Mouse (Mus musculus): ENCODE measurements at regions not wholly inside any gene's neighbourhood (a gene's known extent, or its start where the extent isn't known, plus 50 kb on each side); places are given as distances from the start of the nearest gene placed in this dataset.

DNA sequence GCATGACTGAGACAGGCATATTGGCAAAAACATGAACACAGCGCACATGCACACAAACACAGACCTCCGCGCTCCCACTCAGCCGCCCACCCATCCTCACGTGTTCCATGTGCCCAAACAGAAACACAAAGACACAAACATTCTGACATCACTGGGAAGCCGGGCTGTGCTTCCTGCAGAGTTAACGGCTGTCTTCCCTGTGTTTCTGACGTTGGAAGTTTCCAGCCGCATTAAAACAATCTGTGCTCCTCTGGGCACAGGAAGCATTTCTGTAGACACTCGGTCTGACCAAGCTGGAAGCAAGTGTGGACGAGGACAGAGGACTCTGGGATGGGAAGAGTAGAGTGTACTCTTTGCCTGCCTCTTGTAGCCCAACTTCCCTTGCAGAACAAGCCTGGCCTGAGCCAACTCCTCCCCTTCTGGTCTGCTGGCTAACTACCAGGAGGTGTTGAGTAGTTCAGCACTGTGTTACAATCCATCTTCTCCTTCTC is 296.2 kb upstream of the Zfp703 start:
- DNase-seq (ENCODE audit: low read depth, low spot score), result no peak

DNA sequence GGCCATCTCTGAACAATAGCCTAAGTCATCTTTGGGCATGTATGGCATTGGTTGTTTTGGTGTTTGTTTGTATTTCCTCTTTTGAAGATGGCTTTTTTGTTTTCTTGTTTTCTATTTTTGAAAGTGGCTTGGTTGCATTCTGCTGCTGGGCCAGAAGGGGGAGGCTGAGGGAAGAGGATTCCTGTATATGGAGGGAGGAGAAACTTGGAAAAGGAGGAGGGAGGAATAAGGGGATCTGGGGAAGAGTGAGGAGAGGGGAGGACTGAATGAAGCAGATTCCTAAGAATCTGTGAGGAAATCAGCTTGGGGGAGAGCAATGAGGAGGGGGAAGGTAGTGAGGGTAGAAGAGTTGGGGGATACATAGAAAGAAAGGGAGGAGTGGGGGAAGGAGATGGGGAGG is 290.0 kb upstream of the Zfp703 start:
- peak; percentile 27 for DNase-seq (ENCODE audit: low read depth, low spot score)

DNA sequence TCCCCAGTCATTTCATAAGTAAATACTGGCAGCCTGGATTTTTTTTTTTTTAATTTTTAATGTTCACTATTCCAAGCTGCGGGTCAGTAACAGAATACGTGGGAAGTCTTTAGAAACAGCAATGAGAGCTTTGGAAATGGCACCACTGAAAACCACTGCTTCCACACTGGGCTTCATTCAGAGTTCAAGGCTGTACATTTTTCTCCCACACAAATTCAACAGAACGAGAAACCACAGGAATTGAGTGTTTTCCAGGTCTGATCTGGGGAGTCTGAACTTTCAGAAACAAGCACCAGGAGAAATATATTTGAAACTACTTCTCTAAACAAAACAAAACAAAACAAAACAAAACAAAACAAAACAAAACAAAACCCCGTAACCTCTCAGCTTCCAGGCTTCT is 289.1 kb upstream of the Zfp703 start:
- no peak for DNase-seq (ENCODE audit: low read depth, low spot score)

DNA sequence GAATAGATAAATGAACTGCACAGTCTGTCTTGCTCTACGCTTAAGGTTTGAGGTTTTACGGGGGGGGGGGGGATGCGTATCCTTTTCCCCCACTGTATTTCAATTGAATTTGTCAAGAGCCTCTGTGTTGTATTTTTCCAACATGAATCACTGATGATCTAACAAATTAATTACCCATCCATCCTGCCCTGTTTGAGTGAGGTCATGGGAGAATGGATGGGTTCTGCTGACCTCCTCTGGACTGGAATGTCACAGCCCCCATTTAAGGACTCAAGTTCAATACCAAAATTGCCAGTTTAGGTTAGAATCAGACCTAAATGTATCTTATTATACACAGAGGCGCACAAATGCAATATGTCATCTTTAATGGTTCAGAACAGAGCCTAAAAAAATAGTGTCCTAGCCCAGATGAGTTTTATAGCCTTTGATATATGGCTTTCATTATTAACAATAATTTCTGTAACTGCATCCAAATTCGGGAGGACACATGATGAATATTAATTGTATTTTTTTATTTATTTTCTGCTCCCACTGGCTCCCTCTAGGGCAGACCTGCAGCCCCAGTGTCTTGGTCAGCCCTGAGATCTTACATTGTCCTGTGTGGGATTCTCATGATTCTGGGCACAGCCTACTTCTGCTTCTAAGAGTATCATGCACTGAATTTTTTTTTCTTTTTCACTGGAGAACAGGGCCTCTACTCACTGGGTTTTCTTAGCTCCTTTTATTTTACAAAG is 288.2 kb upstream of the Zfp703 start:
- no peak for DNase-seq (ENCODE audit: low read depth, low spot score)

DNA sequence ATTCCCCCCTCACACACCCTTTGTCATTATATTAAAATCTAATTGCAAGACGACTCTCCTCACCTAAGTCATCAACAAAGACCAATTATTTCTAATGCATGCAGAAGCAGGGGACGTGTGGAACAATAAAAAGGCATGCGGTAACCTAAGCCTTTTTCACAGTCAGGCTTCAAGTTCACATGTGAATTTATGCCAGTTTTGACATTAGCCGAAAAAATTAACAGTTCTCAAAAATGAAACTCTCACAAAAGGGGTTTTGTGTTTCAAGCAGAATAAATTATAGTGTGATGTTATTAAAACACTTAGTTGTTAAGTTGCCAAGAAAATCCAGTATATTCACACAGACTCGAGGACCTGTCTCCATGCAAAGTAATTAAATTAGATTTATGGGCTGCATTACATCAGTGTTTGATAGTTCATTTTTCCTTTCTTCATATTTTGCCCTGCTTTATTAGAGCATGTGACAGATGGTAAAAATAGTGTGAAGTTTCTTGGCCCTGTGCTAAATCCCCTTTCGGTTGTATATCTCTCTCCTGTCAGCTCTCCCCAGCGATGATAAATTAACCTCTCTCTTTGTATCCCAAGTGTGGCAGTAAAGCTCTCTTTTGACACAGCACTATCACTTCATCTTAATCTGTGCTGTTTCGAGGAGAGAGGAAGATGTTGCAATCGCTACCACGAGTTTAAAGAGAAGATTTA is 287.5 kb upstream of the Zfp703 start:
- DNase-seq (ENCODE audit: low read depth, low spot score), result no peak

DNA sequence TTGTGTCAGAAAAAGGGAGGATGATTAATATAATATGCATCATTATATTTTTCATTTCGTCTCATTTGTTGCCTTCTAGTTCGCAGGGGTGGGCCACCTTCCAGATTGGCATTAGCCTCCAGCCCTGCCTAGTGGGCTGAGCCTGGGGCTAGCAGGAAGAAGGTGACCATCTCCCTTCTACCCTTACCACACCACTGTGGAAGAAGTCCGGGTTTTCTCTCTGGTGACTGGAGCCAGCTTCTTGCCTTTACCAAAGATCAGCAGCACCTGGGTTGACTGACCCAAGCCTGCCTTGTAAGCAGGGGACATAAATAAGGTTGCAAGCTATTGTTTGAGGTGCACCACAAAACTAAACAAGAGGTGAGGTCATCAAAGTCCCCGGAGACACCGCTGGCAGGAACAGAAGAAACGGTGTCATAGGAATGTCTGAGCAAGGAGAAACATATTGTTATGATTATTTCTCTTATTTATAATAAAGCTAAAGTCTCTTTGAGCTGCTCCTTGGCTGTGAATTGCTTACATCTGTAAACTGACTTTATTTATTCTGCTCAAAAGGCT is 286.9 kb upstream of the Zfp703 start:
- DNase-seq (ENCODE audit: low read depth, low spot score), result no peak

DNA sequence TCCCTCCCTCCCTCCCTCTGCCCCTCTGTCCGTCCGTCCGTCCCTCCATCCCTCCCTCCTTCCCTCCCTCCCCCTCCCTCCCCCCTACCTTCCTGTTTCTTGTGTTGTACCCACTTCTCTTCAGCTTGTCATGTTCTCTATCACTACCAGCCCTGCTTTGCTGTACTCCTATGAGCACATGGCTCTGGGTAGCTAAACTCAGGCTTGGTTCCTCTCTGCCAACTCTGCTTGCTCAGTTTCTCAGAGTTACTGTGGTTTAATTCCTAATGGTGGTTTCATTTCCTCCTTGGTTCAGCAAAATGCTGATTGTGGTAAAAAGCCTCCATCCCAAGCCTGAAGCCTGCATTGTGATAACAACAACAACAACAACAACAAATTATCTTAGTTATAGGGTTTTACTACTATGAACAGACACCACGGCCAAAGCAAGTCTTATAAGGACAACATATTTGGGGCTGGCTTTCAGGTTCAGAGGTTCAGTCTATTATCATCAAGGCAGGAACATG is 279.5 kb upstream of the Zfp703 start:
- DNase-seq (ENCODE audit: low read depth, low spot score), result no peak

DNA sequence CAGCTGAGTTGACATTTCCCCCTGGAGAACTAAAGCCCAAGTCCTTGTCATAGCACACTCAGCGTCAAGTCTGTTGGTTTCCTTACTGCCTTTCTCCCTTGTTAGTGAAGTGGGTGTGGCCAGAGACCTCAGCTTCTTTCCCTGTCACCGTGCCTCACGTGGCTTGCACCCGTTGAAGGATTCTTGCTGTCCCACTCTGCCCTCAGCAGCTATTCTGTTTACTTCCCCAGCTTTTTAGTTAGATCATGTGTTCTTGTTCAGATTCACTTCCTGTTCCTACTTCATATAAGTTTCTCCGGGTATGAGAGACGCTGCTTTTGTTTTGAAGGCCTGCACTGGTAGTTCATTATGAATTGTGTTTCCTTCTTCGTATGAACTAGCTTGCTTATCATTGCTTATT is 278.5 kb upstream of the Zfp703 start:
- DNase-seq (ENCODE audit: low read depth, low spot score), result no peak

DNA sequence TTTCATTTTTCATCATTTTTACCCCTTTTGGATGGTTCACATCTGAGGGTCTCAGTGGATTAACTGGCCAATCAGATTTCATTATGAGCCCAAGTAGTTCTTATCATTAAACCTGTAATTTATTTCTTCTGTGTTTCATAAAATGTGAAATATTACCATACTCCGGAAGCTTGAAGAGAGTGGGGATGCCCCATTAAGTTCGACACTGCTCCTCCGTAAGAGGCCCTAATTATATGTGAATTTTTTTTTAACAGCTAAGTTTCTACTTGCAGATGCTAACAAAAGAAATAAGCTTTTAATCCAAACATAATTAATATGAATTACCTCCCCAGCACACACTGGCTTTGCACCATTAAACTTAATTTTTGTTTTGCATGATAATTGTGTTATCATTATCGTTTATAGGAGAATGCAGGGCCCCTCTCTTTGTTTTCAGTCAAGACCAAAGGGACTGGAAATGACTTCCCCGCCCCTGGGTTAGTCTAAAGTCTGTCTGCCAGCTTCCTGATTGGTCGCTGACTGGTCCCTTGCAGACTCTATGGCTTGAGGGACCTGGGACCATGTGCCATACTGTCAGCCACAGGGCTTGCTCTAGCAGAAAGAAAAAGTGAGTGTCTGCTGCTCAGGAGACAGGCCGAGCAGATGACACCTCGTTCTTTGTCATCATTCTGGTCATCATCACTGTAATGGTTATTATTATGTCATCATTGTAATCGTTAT is 270.9 kb upstream of the Zfp703 start:
- DNase-seq (ENCODE audit: low read depth, low spot score), result no peak

DNA sequence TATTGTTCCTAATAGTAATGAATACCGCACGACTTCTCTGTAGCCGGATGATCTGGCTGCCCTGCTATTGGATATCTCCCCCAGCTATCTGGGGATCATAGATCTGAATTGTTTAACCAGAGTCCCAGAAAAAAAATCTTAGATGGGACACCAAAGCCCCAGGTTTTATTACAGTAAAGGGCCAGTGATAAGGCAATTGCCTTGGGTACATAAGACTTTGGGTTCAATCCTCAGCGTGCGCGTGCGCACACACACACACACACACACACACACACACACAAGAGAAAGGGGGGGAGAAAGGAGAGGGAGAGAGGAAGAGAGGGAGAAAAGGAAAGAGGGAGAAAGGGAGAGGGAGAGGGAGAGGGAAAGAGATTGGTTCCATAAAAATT is 270.4 kb upstream of the Zfp703 start:
- no peak for DNase-seq (ENCODE audit: low read depth, low spot score)

DNA sequence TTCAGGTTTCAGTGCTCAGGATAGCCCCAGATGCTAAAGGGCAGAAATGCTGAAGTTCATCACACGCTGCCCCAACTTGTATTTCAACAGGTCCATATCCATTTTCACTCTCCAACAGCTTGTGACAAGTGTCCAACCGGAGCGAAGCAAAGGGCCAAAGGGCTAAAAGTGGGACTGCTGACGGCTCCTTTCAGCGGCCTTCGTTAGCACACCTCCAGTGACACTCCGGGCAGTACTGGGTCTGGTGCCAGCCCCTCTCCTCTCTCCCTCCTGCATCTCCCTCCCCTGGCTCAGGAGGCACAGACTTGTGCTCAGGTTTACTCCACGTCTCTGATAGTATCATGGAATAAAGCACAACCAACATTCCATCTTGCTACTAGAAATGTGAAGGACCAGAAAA is 263.3 kb upstream of the Zfp703 start:
- DNase-seq (ENCODE audit: low read depth, low spot score), result no peak

DNA sequence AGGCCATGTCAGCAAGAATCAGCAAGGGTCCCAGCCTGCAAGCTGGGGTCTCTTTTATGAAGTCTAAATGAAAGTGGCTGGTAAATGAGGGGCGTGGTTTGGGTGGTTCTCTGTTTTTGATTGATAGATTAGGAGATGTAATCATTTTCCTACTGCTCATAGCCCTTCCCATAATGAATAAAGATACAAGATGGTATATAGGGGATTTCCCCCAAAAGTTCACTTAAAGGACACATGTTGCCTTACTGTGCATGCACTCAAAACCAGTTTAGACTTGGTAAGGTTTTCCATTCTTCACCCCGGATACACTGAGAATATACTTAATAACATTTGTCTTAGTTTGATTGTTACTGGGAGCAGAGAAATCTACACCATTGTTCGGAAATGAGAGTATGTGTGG is 262.4 kb upstream of the Zfp703 start:
- no peak for DNase-seq (ENCODE audit: low read depth, low spot score)

DNA sequence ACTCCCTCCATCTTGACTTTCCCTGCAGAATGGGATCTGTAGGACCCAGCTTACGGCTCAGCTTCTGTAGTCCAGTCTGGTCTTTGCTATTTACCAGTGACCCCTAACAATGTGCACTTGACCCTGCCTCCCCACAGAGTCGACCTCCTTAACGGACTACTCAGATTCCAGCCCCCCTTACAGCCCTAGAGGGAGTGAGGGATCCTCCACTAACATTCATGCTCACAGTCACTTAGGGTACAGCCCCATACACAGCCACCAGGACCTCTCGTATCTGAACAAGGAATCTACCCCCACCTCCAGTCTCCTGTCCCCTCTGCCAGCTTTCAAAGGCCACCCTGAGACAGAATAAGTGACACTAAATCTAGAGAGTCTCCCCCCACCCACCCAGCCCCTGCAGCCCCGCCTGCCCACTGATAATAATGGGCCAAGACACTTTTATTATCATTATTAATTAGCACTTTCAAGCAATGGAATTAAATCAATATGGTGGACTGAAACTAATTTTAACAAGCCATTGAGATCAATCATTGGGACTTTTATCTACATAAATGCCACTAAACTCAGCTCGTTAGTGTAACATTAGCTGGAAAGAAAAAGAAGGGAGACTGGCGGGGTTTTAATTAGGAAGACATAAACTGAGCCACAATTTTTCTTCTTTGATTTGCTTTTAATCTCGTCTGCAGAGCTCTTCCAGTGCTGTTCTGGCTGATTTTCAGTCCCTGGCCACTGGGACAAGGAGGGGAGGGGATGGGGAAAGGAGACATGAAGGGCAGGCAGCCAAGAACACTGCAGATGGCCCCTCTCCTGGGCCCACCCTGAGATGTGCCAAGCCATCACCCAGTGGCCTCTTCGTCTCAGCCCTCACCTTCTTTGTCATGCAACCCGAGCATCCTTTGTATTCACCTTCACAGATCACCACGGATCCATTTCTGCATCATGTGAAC is 258.4 kb upstream of the Zfp703 start:
- no peak for DNase-seq (ENCODE audit: low read depth, low spot score)

DNA sequence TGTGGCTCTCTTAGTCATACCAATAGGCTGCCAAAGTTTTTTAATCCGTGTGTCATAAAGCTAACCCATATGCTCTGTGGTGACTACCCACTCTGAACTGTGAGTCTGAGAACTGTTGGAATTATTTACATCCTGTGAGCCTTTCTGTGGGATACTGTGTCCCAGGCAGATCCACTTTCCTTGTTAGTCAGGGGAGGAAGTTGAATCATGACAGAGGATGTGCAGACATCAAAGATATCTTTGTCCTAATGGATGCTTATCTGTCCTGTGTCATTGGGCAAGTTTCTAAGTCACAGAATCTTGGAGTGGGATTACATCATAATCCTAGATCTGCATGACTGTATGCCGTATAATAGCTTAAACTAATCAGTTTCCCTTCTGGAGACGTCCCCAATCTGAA is 254.4 kb upstream of the Zfp703 start:
- DNase-seq (ENCODE audit: low read depth, low spot score), result no peak

DNA sequence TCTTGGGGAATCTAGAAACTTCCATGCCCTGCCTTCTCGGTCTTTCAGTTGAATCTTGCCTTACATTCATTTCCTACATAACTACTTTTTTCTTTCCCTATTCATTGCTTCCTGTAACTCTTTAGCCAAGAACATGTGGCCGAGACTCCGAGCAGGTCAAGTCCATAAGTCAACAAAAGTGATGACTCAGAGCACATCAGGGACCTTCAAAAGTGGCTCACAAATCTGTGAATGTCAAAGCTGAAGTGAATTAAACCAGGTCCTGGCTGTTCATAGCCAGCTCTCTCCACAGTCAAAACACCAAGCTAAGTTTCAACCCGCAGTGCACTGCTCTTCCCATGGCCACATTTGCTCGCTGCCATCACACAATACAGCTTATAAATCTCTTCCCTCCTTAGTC is 252.5 kb upstream of the Zfp703 start:
- DNase-seq (ENCODE audit: low read depth, low spot score), result no peak

DNA sequence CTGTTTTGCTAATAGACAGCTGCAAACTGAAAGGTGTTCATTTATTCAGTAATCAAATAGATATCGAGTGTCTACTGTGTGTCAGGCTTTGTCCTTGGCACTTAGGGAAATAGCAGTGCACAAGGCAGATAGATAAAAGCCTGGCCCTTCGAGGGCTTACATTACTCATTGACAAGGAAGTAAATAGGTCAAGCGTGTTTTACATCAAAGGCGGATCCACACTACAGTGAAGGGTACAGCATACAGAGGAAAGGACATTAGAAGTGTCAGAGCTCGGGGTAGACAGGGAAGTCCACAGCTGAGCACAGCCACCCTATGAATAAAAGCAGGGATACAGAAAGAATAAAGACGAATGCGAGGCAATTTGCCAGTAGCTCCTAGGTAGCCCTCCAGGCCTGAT is 251.6 kb upstream of the Zfp703 start:
- DNase-seq (ENCODE audit: low read depth, low spot score), result no peak

DNA sequence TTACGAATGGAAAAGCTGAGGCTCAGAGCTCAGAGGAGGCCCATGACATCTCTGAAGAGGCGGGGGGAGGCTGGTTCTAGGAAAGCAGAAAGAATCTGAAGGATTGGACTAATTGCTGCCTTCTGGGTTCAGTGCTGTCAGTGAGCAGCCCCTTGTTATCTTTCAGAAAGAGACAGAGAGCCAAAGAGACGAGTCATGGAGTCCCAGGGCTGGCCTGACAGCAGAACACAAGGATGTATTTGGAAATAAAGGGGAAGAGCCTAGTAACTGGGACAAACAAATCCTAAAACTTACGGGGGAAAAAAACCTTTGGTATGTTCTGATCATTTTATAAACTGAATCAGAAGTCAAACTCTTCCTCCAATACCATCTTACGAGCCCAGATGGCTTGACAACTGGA is 247.8 kb upstream of the Zfp703 start:
- DNase-seq (ENCODE audit: low read depth, low spot score), result no peak

DNA sequence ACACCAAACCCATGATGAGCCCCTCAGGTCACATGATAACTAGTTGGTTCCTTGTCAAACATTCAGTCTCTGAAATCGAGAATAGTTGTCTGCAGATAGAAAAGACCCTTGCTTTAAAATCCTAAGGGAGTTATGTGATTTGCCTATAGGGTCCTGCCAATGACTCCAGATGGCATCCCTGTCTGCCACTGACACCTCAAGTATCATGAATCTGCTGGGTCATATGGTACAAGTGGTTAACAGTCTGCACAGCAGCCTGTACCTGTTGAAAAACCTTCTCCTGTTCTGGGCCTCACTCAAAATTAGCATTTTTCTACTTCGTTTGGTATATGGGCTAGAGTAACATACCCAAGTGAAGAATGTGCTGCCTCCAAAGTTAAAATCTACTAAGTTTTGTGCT is 246.0 kb upstream of the Zfp703 start:
- DNase-seq (ENCODE audit: low read depth, low spot score), result no peak

DNA sequence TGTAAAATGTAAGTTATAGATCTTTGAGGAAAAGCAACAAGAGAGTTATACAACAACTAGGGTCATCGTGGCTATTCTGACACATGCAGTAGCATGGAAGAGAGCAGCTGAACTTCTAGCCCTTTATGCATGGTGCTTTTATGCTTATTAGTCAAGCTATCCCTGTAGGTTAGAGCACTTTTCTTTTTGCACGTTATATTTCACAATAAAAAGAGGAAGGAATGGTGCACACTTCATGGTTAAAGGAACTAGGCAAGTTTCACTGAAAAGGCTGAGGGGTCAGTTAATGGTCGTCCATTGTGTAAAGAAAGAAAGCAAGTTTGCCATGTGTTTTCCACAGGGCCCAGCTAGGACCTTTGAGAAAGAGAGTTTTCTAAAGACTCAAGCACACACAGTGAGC is 232.7 kb upstream of the Zfp703 start:
- no peak for DNase-seq (ENCODE audit: low read depth, low spot score)

DNA sequence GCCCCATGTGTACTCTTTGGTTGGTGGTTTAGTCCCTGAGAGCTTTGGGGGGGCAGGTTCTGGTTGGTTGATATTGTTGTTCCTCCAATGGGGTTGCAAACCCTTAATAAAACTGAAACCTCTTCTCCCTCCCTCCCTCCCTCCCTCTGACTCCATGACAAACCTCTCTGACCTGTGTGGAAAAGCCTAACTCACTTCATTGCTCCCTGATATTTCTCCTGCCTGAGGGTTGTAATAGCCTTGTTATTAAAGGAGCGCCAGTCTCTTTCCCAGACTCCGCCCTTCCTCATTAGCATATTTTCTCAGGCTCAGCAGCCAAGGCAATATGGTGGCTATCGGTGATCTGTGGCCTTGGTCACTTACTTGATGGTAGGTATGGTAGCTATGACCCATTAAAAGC is 230.3 kb upstream of the Zfp703 start:
- DNase-seq (ENCODE audit: low read depth, low spot score), result no peak

Data from R1 (cell line).